Mouse (Mus musculus): ENCODE results near the gene Mettl22. TPM values are rescaled to one million over a fixed set of nuclear protein-coding genes. Genes with fewer than 3 reads are reported as not detected.

Gene Mettl22
- 14.2 and 16.8 TPM in 2 replicates for polyA plus RNA-seq (2015; fragmentation: Nextera tagmentation; extraction: Ambion mirVana)

GRCm38 (mm10) chr16:8470603-8471481 is at the start of gene Mettl22:
Gene Mettl22, plus strand, starts transcription at chr16:8470788.
- Histone ChIP-seq H3K4me2 (replicated peaks) (peak within 1 kb of the TSS; percentile 66), H3K36me3 (no peaks in the 10 kb centered on the region), H3K4me3 (replicated peaks) (peak within 1 kb of the TSS; percentile 70), H3K27ac (peak within 1 kb of the TSS; percentile 85), H3K9me3 (no peaks in the 10 kb centered on the region), H3K9ac (peak within 1 kb of the TSS; percentile 60), H3K4me1 (replicated peaks) (no peaks in the 10 kb centered on the region), H3K27me3 (replicated peaks) (no peaks in the 10 kb centered on the region)
- ATAC-seq = peak; percentile 98
- under 1% methylated on average over 48 of the region's 48 CpGs for WGBS

- Histone ChIP-seq H3K27ac (no peak overlapping the region), H3K27me3 (replicated peaks) (peaks cover 30% of the 10 kb centered on the region), H3K4me1 (replicated peaks) (peaks cover 5% of the 10 kb centered on the region; the same call in 1 of the 2 replicates), H3K4me2 (replicated peaks) (no peak overlapping the region), H3K36me3 (no peaks in the 10 kb centered on the region), H3K9ac (no peak overlapping the region), H3K4me3 (replicated peaks) (no peak overlapping the region), H3K9me3 (no peaks in the 10 kb centered on the region)
- no peak for ATAC-seq
- WGBS = 83% methylated on average over 4 of the region's 4 CpGs
Observed at GRCm38 (mm10) chr16:8420842-8421241, 49.7 kb upstream of the Mettl22 start.

DNA sequence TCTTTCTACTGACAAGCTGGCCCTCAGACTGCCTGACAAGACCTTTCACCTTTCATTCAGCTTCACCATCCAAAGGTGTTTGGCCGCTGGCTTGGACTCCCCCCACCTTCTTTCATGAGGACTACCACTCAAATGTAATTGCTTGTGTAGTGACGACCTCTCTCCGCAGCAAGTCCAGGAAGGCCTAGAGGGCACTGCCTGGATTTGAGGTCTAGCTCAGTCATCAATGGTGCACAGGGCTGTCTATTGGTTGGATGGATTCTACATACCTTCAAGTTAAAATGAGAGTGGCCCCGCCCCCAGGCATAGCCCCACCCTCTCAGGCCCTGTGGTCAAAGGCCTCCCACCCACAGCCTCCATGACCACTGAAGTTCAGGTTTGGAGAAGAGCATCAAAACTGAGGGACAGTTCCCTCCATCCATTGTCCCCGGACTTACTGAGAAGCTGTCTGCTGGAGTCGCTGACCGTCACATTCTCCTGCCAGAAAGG is 46.9 kb upstream of the Mettl22 start:
- Histone ChIP-seq H3K36me3 (no peaks in the 10 kb centered on the region), H3K4me1 (replicated peaks) (peaks cover 5% of the 10 kb centered on the region; the same call in 1 of the 2 replicates), H3K4me2 (replicated peaks) (no peak overlapping the region), H3K4me3 (replicated peaks) (no peak overlapping the region), H3K9me3 (no peaks in the 10 kb centered on the region), H3K9ac (no peak overlapping the region), H3K27me3 (replicated peaks) (peaks cover 46% of the 10 kb centered on the region), H3K27ac (no peak overlapping the region)
- ATAC-seq = no peak
- WGBS = 52% methylated on average over 7 of the region's 7 CpGs

- Histone ChIP-seq H3K9me3 (no peaks in the 10 kb centered on the region), H3K4me2 (replicated peaks) (peak overlapping the region; percentile 63), H3K9ac (no peak overlapping the region; the same call in 1 of the 2 replicates), H3K36me3 (no peaks in the 10 kb centered on the region), H3K27me3 (replicated peaks) (peaks cover 46% of the 10 kb centered on the region), H3K27ac (no peak overlapping the region), H3K4me1 (replicated peaks) (peaks cover 5% of the 10 kb centered on the region; the same call in 1 of the 2 replicates), H3K4me3 (replicated peaks) (peak overlapping the region; percentile 27)
- 4% methylated on average over 43 of the region's 43 CpGs for WGBS
- peak; percentile 23; the same call in 1 of the 2 replicates for ATAC-seq
Observed at GRCm38 (mm10) chr16:8424161-8424970, 46.2 kb upstream of the Mettl22 start.

DNA sequence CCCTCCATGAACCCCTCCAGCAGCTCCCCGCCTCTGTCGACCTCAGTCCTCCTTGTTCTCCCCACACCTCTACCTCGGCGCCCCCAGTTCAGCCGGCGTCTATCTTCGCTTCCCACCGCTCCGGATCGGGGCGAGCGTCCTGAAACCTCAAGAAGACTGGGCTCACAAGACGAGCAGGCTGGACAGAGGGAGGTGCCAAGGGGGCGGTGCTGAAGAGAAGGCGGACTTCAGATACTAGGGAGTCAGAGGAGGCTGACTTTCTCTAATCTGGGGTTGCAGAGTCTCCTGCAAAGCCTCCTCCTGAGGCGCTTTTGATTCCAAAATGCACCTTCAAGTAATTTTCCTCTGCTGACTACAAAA is 45.6 kb upstream of the Mettl22 start, which contains the start of gene Tmem114:
Gene Tmem114, minus strand, starts transcription at position 166 of the 360 bp plus-strand sequence.
- ATAC-seq = no peak; the same call in 1 of the 2 replicates
- Histone ChIP-seq H3K36me3 (no peaks in the 10 kb centered on the region), H3K4me1 (replicated peaks) (peaks cover 5% of the 10 kb centered on the region; the same call in 1 of the 2 replicates), H3K27ac (no peak within 1 kb of the TSS), H3K4me2 (replicated peaks) (peak within 1 kb of the TSS; percentile 63), H3K9me3 (no peaks in the 10 kb centered on the region), H3K9ac (no peak within 1 kb of the TSS; the same call in 1 of the 2 replicates), H3K4me3 (replicated peaks) (peak within 1 kb of the TSS; percentile 27), H3K27me3 (replicated peaks) (peaks cover 46% of the 10 kb centered on the region)
- WGBS = under 1% methylated on average over 16 of the region's 16 CpGs

GRCm38 (mm10) chr16:8425736-8426135 is 44.9 kb upstream of the Mettl22 start:
- WGBS = 84% methylated on average over 5 of the region's 5 CpGs
- Histone ChIP-seq H3K36me3 (no peaks in the 10 kb centered on the region), H3K9ac (no peak overlapping the region), H3K9me3 (no peaks in the 10 kb centered on the region), H3K4me1 (replicated peaks) (peaks cover 5% of the 10 kb centered on the region; the same call in 1 of the 2 replicates), H3K27ac (no peak overlapping the region), H3K4me2 (replicated peaks) (no peak overlapping the region), H3K4me3 (replicated peaks) (no peak overlapping the region), H3K27me3 (replicated peaks) (peaks cover 46% of the 10 kb centered on the region)
- ATAC-seq = no peak

DNA sequence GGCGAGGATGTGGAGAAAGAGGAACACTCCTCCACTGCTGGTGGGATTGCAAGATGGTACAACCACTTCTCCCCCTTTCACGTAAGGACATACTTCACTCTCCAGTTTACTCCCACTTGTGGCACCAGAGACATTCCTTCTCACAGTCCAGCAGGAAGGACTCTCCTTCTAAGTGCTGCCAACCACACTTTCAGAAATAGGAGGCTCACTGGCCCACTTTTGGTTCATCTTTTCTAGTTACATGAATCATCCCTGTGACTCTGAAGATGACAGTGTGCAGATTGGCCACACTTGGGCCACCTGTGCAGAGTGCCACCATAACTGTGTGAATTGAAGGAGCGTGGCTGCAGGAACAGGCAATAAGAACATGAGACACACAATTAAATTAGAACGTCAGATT is 41.1 kb upstream of the Mettl22 start:
- WGBS = 79% methylated on average over 4 of the region's 4 CpGs
- ATAC-seq = no peak
- Histone ChIP-seq H3K9ac (no peak overlapping the region), H3K27ac (no peak overlapping the region), H3K4me2 (replicated peaks) (no peak overlapping the region), H3K27me3 (replicated peaks) (peaks cover 28% of the 10 kb centered on the region), H3K36me3 (no peaks in the 10 kb centered on the region), H3K9me3 (no peaks in the 10 kb centered on the region), H3K4me3 (replicated peaks) (no peak overlapping the region), H3K4me1 (replicated peaks) (peaks cover 2% of the 10 kb centered on the region; the same call in 1 of the 2 replicates)

DNA sequence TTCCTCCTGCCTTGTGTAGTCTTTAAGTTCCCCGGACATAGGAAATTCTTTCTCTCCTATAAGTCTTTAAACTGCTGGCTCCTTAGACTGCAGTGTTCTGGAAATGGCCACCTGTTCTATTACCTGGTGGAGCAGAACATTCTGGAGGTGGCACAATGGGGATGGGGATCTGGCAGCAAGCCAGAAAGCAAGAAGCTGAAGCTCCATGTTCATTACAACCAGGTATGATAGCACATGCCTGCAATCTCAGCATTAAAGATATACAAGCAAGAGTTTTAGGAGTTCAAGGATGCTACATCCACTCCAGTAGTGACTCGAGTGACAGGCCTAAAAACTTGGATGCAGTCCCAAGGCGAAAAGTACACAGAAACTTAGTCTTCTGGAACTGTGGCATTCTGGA is 38.0 kb upstream of the Mettl22 start:
- no peak overlapping the region for H3K27ac ChIP-seq
- no peak overlapping the region for H3K4me3 ChIP-seq (replicated peaks)
- H3K9ac ChIP-seq = no peak overlapping the region
- peaks cover 1% of the 10 kb centered on the region; the same call in 1 of the 2 replicates for H3K27me3 ChIP-seq (replicated peaks)
- no peak overlapping the region for H3K4me2 ChIP-seq (replicated peaks)
- WGBS = 85% methylated on average over 3 of the region's 3 CpGs
- H3K9me3 ChIP-seq = no peaks in the 10 kb centered on the region
- H3K36me3 ChIP-seq = no peaks in the 10 kb centered on the region
- no peak for ATAC-seq
- no peaks in the 10 kb centered on the region for H3K4me1 ChIP-seq (replicated peaks)

DNA sequence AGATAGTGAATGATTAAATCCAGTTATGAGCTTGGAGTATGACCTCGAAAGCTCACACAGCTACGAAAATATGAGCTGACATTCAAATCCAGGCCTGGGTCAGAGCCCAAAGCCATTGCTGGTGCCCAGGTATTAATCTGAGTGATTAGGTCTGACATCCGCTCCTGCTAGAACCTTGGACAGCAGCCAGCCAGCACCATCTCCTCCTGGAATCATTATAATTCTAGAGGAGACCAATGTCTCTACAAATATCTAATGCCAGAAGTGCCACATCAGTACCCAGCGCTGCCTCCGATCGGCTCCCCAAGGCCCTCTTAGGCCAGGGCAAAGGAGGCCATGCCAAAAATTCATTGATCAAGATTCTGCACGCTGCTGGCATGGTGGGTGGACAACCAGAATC is 25.7 kb upstream of the Mettl22 start:
- Histone ChIP-seq H3K9me3 (no peaks in the 10 kb centered on the region), H3K4me2 (replicated peaks) (no peak overlapping the region), H3K36me3 (no peaks in the 10 kb centered on the region), H3K27me3 (replicated peaks) (no peaks in the 10 kb centered on the region), H3K9ac (no peak overlapping the region), H3K27ac (no peak overlapping the region), H3K4me3 (replicated peaks) (no peak overlapping the region), H3K4me1 (replicated peaks) (no peaks in the 10 kb centered on the region)
- no peak for ATAC-seq
- WGBS = 78% methylated on average over 7 of the region's 7 CpGs

DNA sequence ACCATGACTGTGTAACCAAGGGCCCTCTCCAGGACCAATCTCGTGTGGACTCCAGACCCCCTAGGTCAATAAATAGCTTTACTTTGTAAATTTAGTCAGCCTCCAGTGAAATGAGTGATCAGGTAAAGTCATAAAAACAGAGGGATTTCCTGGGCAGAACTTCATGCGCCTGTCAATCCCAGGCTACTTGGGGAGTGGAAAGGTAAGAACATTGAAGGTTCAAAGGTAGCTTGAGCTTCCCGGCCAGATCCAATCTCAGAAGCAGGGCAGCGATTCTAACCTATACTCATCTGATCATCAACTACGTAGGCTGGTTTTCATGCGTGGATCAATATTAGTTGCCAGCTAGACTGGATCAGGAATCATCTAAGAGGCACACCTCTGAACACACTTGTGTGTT is 24.3 kb upstream of the Mettl22 start:
- Histone ChIP-seq H3K27ac (no peak overlapping the region), H3K27me3 (replicated peaks) (no peaks in the 10 kb centered on the region), H3K9me3 (no peaks in the 10 kb centered on the region), H3K4me2 (replicated peaks) (no peak overlapping the region), H3K4me1 (replicated peaks) (no peaks in the 10 kb centered on the region), H3K36me3 (no peaks in the 10 kb centered on the region), H3K9ac (no peak overlapping the region), H3K4me3 (replicated peaks) (no peak overlapping the region)
- 72% methylated on average over 6 of the region's 6 CpGs for WGBS
- ATAC-seq = no peak; the same call in 1 of the 2 replicates

GRCm38 (mm10) chr16:8453301-8453700 is 17.3 kb upstream of the Mettl22 start:
- no peak for ATAC-seq
- 97% methylated on average over 2 of the region's 2 CpGs for WGBS

GRCm38 (mm10) chr16:8455221-8455620 is 15.4 kb upstream of the Mettl22 start:
- H3K4me2 ChIP-seq (replicated peaks) = no peak overlapping the region
- H3K4me1 ChIP-seq (replicated peaks) = no peaks in the 10 kb centered on the region
- ATAC-seq = no peak
- H3K9me3 ChIP-seq = no peaks in the 10 kb centered on the region
- no peak overlapping the region for H3K27ac ChIP-seq
- no peaks in the 10 kb centered on the region for H3K36me3 ChIP-seq
- H3K27me3 ChIP-seq (replicated peaks) = no peaks in the 10 kb centered on the region
- H3K4me3 ChIP-seq (replicated peaks) = no peak overlapping the region
- H3K9ac ChIP-seq = no peak overlapping the region
- WGBS = 51% methylated on average over 2 of the region's 2 CpGs

More at GRCm38 (mm10) chr16:8453301-8453700, 17.3 kb upstream of the Mettl22 start:
- no peaks in the 10 kb centered on the region for H3K9me3 ChIP-seq
- no peaks in the 10 kb centered on the region for H3K4me1 ChIP-seq (replicated peaks)
- no peak overlapping the region for H3K27ac ChIP-seq
- no peak overlapping the region for H3K9ac ChIP-seq
- H3K4me3 ChIP-seq (replicated peaks) = no peak overlapping the region
- H3K4me2 ChIP-seq (replicated peaks) = no peak overlapping the region
- no peaks in the 10 kb centered on the region for H3K36me3 ChIP-seq
- H3K27me3 ChIP-seq (replicated peaks) = no peaks in the 10 kb centered on the region
